Mouse (Mus musculus): ENCODE measurements around the gene Gm17490. TPM values are rescaled to one million over a fixed set of nuclear protein-coding genes. Genes with fewer than 3 reads are reported as not detected.

The Gm17490 gene
- not detected in 2 replicates for polyA plus RNA-seq (2012; rRNA removed)

DNA sequence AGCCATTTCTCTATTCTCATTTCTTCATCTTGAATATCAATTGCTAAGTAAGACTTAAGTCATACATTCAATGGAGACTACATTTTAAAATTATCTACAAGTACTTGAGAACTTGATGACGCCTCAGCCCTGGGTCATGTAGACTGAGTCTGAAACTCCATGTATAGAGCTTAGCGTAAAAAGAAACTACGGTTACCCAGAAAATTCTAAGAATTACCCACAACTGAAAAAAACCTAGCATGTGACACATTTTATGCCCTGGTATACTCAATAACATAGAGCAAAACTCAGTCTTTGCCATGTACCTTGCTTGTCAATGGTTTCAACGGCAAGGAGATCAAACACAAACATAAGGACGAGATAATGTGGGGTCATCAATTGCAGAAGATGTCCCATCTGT, at the start of gene Gm17490:
Gm17490 (minus strand) TSS at position 375 of the 400 bp plus-strand sequence.

DNA sequence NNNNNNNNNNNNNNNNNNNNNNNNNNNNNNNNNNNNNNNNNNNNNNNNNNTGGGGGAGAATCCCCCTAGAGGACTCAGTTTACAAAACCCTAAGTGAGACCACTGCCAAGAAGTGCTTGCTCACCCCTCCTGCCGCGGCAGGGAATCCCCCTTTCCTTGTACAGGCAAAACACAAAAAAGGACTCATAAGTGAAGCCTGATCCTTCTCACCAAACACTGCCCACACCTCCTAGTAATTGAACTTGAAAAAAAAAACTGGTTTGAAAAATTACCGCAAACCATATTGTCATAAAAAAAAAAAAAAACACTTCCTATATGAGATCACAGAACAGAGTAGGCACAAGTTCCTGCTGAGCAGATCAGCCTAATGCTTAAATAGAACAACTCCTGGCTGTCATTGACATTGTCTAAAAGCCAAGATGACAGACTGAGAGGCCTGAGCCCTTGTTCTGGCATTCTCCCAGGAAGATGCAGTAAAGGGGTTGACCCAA, 16.4 kb upstream of the Gm17490 start, which contains the start of gene Il2ra:
Il2ra (plus strand) TSS at position 357 of the 491 bp plus-strand sequence.

DNA sequence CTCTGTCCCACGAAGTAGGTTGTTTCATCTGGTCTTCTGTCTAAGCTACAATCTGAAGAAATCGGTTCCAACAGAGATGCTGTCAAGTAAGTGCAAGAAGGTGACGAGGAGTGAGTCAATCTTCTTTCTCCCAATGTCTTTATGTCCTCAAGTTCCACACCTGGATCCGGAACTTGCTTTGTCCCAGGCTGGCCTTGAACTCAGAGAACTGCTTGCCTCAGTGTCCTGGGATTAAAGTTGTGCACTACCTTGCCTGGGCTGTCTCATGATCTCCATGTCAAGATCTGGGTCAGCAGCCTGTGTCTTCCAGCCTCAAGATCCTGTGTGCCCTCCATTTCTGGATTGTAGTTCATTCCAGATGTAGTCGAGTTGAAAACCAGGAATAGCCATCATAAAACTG, 22.0 kb downstream of the Gm17490 start, which contains the start of gene Rbm17:
Rbm17 (minus strand) TSS at position 101 of the 400 bp plus-strand sequence.

Other genes starting within 250 kb of the Gm17490 start
- 38.6 and 42.3 TPM in 2 replicates for gene Pfkfb3, start 72.2 kb downstream of the Gm17490 start, polyA plus RNA-seq (2012; rRNA removed)
- gene Rbm17, start 22.1 kb downstream of the Gm17490 start, polyA plus RNA-seq (2012; rRNA removed), result 209 and 233 TPM in 2 replicates
- 0.03 TPM in 1 of 2 replicates, not detected in the other for gene Il2ra, start 16.5 kb upstream of the Gm17490 start, polyA plus RNA-seq (2012; rRNA removed)
- 0.81 and 2.0 TPM in 2 replicates for gene Il15ra, start 79.0 kb upstream of the Gm17490 start, polyA plus RNA-seq (2012; rRNA removed)
- 106 TPM in 2 replicates for gene Fbh1, start 151.3 kb upstream of the Gm17490 start, polyA plus RNA-seq (2012; rRNA removed)
- gene Ankrd16, start 151.6 kb upstream of the Gm17490 start, polyA plus RNA-seq (2012; rRNA removed), result 168 and 172 TPM in 2 replicates

Measured in central nervous system, embryonic 14 days (tissue).